Mouse (Mus musculus) E14TG2a.4 (cell line): ENCODE results near the gene Psmc1.

Experiments used
- CTCF ChIP-seq: conservative IDR thresholded peaks from 2 replicates; pipeline ENCODE4 v1.5.1; 2014; ENCODE audit warnings: low read length
- NANOG ChIP-seq: IDR thresholded peaks from 2 replicates; pipeline ENCODE4 v1.6.1; 2014; ENCODE audit warnings: borderline replicate concordance, low read length, mixed read lengths
- POU5F1 ChIP-seq: IDR thresholded peaks from 2 replicates; pipeline ENCODE4 v1.6.1; 2014; ENCODE audit warnings: low read length, borderline replicate concordance

GRCm38 (mm10) chr12:100088026-100088425 lies 21.9 kb upstream of the Psmc1 start:
- no peak for TF ChIP-seq CTCF
- TF ChIP-seq POU5F1, result no peak
- no peak for TF ChIP-seq NANOG
